Mouse (Mus musculus) ES-E14 (cell line): ENCODE data around the gene Slc7a6. TPM values are rescaled to one million over a fixed set of nuclear protein-coding genes. Genes with fewer than 3 reads are reported as not detected.

ENCODE experiments used
- DNase-seq: peaks from one replicate; pipeline ENCODE4 v3.0.0-alpha.2; 2013; ENCODE audit warnings: low read depth, low spot score
- H3K27ac ChIP-seq: 2 replicates; pipeline ENCODE4 v1.5.1; 2012; ENCODE audit warnings: low read depth, mild to moderate bottlenecking, low read length, moderate library complexity, mixed read lengths; ENCODE audit not compliant: poor library complexity, insufficient read depth, severe bottlenecking
- H3K36me3 ChIP-seq: 2 replicates; pipeline ENCODE4 v1.6.1; 2012; ENCODE audit warnings: mild to moderate bottlenecking, low read length, moderate library complexity, mixed read lengths; ENCODE audit not compliant: control insufficient read depth, poor library complexity, insufficient read depth, severe bottlenecking
- H3K4me1 ChIP-seq, 2 experiments: fragments of 150-350 bp in 1 of 2; sonication (generic) in 1 of 2; 2 replicates each; pipeline ENCODE4 v1.6.1; 2012; ENCODE audit warnings: low read length in 2 of 2, mild to moderate bottlenecking in 1 of 2, mixed read lengths in 1 of 2; ENCODE audit not compliant: control insufficient read depth in 2 of 2, insufficient read depth in 2 of 2, poor library complexity in 1 of 2
- H3K4me3 ChIP-seq, 2 experiments: fragments of 150-350 bp in 1 of 2; sonication (generic) in 1 of 2; 2 replicates each; pipeline ENCODE4 v1.5.1; 2012; ENCODE audit warnings: low read length in 2 of 2, low read depth in 1 of 2, mild to moderate bottlenecking in 1 of 2, mixed read lengths in 1 of 2; ENCODE audit not compliant: insufficient read depth in 1 of 2, poor library complexity in 1 of 2, severe bottlenecking in 1 of 2
- H3K9ac ChIP-seq: 2 replicates; pipeline ENCODE4 v1.6.1; 2012; ENCODE audit warnings: low read depth, mild to moderate bottlenecking, low read length, mixed read lengths; ENCODE audit not compliant: poor library complexity, insufficient read depth, severe bottlenecking
- H3K9me3 ChIP-seq: fragments of 150-350 bp; sonication (generic); 2 replicates; pipeline ENCODE4 v1.6.1; 2012; ENCODE audit warnings: low read depth, mild to moderate bottlenecking, low read length; ENCODE audit not compliant: control insufficient read depth, insufficient read depth
- CHD2 ChIP-seq: IDR thresholded peaks from 2 replicates; pipeline ENCODE4 v1.6.1; 2014; ENCODE audit warnings: mild to moderate bottlenecking, low read depth, low read length, inconsistent platforms
- HCFC1 ChIP-seq: IDR thresholded peaks from 2 replicates; pipeline ENCODE4 v1.6.1; 2012; ENCODE audit warnings: low read length, inconsistent platforms, borderline replicate concordance; ENCODE audit not compliant: insufficient read depth
- MAFK ChIP-seq: IDR thresholded peaks from 2 replicates; pipeline ENCODE4 v1.6.1; 2014; ENCODE audit warnings: mild to moderate bottlenecking, low read depth, low read length, inconsistent platforms; ENCODE audit not compliant: insufficient read depth
- ZC3H11A ChIP-seq: IDR thresholded peaks from 2 replicates; pipeline ENCODE4 v1.6.1; 2012; ENCODE audit warnings: low read depth, mild to moderate bottlenecking, inconsistent platforms, low read length, borderline replicate concordance
- ZNF384 ChIP-seq: IDR thresholded peaks from 2 replicates; pipeline ENCODE4 v1.6.1; 2012; ENCODE audit warnings: low read depth, low read length, inconsistent platforms
- in situ Hi-C, 2 experiments: fragments of 600-800 bp; cut with MboI; formaldehyde crosslinking; loops; one replicate each; pipeline ENCODE4 v1.15.1; 2025; ENCODE audit warnings: low sequenced_read_pairs in 2 of 2, inconsistent platforms in 1 of 2; ENCODE audit not compliant: unreplicated experiment in 2 of 2
- total RNA-seq: library from RNA; depleted of rRNA; stranded (reverse); fragments of 300-350 nt; gene quantifications from 2 replicates; pipeline ENCODE4 v1.2.3, GENCODE M21; 2012

The Slc7a6 gene
- total RNA-seq, 1 experiment, result 46.2 TPM

- H3K9ac ChIP-seq, result no peak overlapping the region
- no peak overlapping the region for H3K4me3 ChIP-seq
- no peaks in the 10 kb centered on the region for H3K36me3 ChIP-seq
- H3K9me3 ChIP-seq, result no peaks in the 10 kb centered on the region
- DNase-seq, result peak; percentile 85
- peak; percentile 56 for TF ChIP-seq ZC3H11A
- no peak for TF ChIP-seq MAFK
- TF ChIP-seq CHD2, result no peak
- TF ChIP-seq ZNF384, result peak; percentile 78
- TF ChIP-seq HCFC1, result 0 out of 2 replicates have a peak, but pooled peaks have one; percentile 34
- in situ Hi-C loops, result no loop called here
- peaks cover 0 to 4% of the 10 kb centered on the region in 2 experiments; a peak in 2 of 4 replicates for H3K4me1 ChIP-seq
- no peak overlapping the region for H3K27ac ChIP-seq
Measured at GRCm38 (mm10) chr8:106140769-106141168, 27.9 kb upstream of the Slc7a6 start.

- Histone ChIP-seq H3K4me1 (no peaks in the 10 kb centered on the region), H3K36me3 (no peaks in the 10 kb centered on the region), H3K9ac (no peak overlapping the region), H3K9me3 (no peaks in the 10 kb centered on the region), H3K27ac (no peak overlapping the region), H3K4me3 (no peak overlapping the region)
- in situ Hi-C loops, result no loop called here
- TF ChIP-seq ZNF384 (no peak), CHD2 (no peak)
- DNase-seq, result no peak
Measured at GRCm38 (mm10) chr8:106145331-106145730, 23.3 kb upstream of the Slc7a6 start.

GRCm38 (mm10) chr8:106146014-106146413 is 22.6 kb upstream of the Slc7a6 start:
- TF ChIP-seq ZC3H11A, result no peak
- no peak for TF ChIP-seq HCFC1
- TF ChIP-seq ZNF384, result no peak
- no peak for TF ChIP-seq MAFK
- TF ChIP-seq CHD2, result no peak
- H3K9ac ChIP-seq, result no peak overlapping the region
- H3K36me3 ChIP-seq, result no peaks in the 10 kb centered on the region
- H3K4me1 ChIP-seq, result peaks cover 0 to 2% of the 10 kb centered on the region in 2 experiments; a peak in 1 of 4 replicates
- no peak overlapping the region for H3K4me3 ChIP-seq
- H3K27ac ChIP-seq, result no peak overlapping the region
- H3K9me3 ChIP-seq, result no peaks in the 10 kb centered on the region
- no peak for DNase-seq
- in situ Hi-C loops, result no loop called here

- in situ Hi-C loops, result no loop called here
- H3K9me3 ChIP-seq, result no peaks in the 10 kb centered on the region
- TF ChIP-seq CHD2 (no peak), HCFC1 (no peak), MAFK (0 out of 2 replicates have a peak, but pooled peaks have one; percentile 13)
- no peak overlapping the region for H3K4me3 ChIP-seq
- H3K27ac ChIP-seq, result no peak overlapping the region
- no peaks in the 10 kb centered on the region for H3K36me3 ChIP-seq
- H3K4me1 ChIP-seq, result peaks cover 0 to 3% of the 10 kb centered on the region in 2 experiments; a peak in 1 of 4 replicates
- DNase-seq, result no peak
- H3K9ac ChIP-seq, result no peak overlapping the region
Measured at GRCm38 (mm10) chr8:106147868-106148565, 20.6 kb upstream of the Slc7a6 start.

- no peak for TF ChIP-seq CHD2
- TF ChIP-seq ZNF384, result no peak
- TF ChIP-seq HCFC1, result no peak
- TF ChIP-seq ZC3H11A, result no peak
- TF ChIP-seq MAFK, result no peak
- Histone ChIP-seq H3K4me3 (no peak overlapping the region), H3K27ac (no peak overlapping the region), H3K9me3 (no peaks in the 10 kb centered on the region), H3K9ac (no peak overlapping the region), H3K4me1 (peaks cover 0 to 3% of the 10 kb centered on the region in 2 experiments; a peak in 1 of 4 replicates), H3K36me3 (no peaks in the 10 kb centered on the region)
- no peak for DNase-seq
- in situ Hi-C loops, result no loop called here
Measured at GRCm38 (mm10) chr8:106149025-106149424, 19.6 kb upstream of the Slc7a6 start.
